Mouse (Mus musculus) stomach, embryonic 14.5 days (tissue): ENCODE results near the gene F11r. TPM values are rescaled to one million over a fixed set of nuclear protein-coding genes. Genes with fewer than 3 reads are reported as not detected.

Experiments
- ATAC-seq: fragments of 200-750 bp; cut with Nextera tagmentation; 2 replicates; pipeline ENCODE4 v1.8.0; 2017; ENCODE audit warnings: low read depth, moderate TSS enrichment; ENCODE audit not compliant: insufficient number of reproducible peaks, insufficient read depth, low FRiP score
- H3K27ac ChIP-seq: fragments of 300-500 bp; sonication (generic); 2 replicates; pipeline ENCODE4 v1.5.1; 2014; ENCODE audit warnings: mild to moderate bottlenecking, low read length, moderate library complexity, mixed read lengths
- H3K27me3 ChIP-seq: fragments of 300-500 bp; sonication (generic); 2 replicates; pipeline ENCODE4 v1.6.1; 2014; ENCODE audit warnings: low read length, control low read depth, mixed read lengths; ENCODE audit not compliant: control insufficient read depth, insufficient read depth
- H3K36me3 ChIP-seq: fragments of 300-500 bp; sonication (generic); 2 replicates; pipeline ENCODE4 v1.6.1; 2014; ENCODE audit warnings: mild to moderate bottlenecking, control low read depth, low read length, moderate library complexity, mixed read lengths; ENCODE audit not compliant: control insufficient read depth, insufficient read depth
- H3K4me1 ChIP-seq: fragments of 300-500 bp; sonication (generic); 2 replicates; pipeline ENCODE4 v1.6.1; 2014; ENCODE audit warnings: low read length, control low read depth, mixed read lengths; ENCODE audit not compliant: control insufficient read depth, insufficient read depth
- H3K4me2 ChIP-seq: fragments of 300-500 bp; sonication (generic); replicated peaks from 2 replicates; pipeline ENCODE4 v1.6.1; 2014; ENCODE audit warnings: low read depth, low read length, control low read depth
- H3K4me3 ChIP-seq: fragments of 300-500 bp; sonication (generic); 2 replicates; pipeline ENCODE4 v1.5.1; 2014; ENCODE audit warnings: low read depth, low read length, control low read depth
- H3K9ac ChIP-seq: fragments of 300-500 bp; sonication (generic); replicated peaks from 2 replicates; pipeline ENCODE4 v1.6.1; 2014; ENCODE audit warnings: low read depth, mild to moderate bottlenecking, control low read depth, low read length, moderate library complexity, mixed read lengths
- H3K9me3 ChIP-seq: fragments of 300-500 bp; sonication (generic); 2 replicates; pipeline ENCODE4 v1.6.1; 2016; ENCODE audit warnings: low read depth, low read length, control low read depth; ENCODE audit not compliant: control insufficient read depth
- WGBS: fragments of 180-500 bp; shearing (Covaris S2); extraction: QIAGEN DNeasy Blood & Tissue Kit; methylation state at CpG from one replicate; pipeline ENCODE4 v1.1.7; 2014; 5-methylcytosine and 5-hydroxymethylcytosine counted together
- polyA plus RNA-seq: library from polyadenylated mRNA; unstranded; fragments of >200 nt; fragmentation: Nextera tagmentation; extraction: Ambion mirVana; gene quantifications from 2 replicates; pipeline ENCODE4 v1.2.1, GENCODE M21; 2014

F11r gene
- 119 and 127 TPM in 2 replicates for polyA plus RNA-seq

- H3K4me1 ChIP-seq = peaks cover 20% of the 10 kb centered on the region
- peak within 1 kb of the TSS; percentile 58 for H3K9ac ChIP-seq
- ATAC-seq = peak; percentile 77
- no peaks in the 10 kb centered on the region for H3K27me3 ChIP-seq
- H3K36me3 ChIP-seq = no peaks in the 10 kb centered on the region
- no peaks in the 10 kb centered on the region for H3K9me3 ChIP-seq
- WGBS = 1% methylated on average over 46 of the region's 46 CpGs
- peak within 1 kb of the TSS; percentile 47 for H3K4me3 ChIP-seq
- H3K27ac ChIP-seq = peak within 1 kb of the TSS; percentile 64
- H3K4me2 ChIP-seq = peak within 1 kb of the TSS; percentile 53
Measured at GRCm38 (mm10) chr1:171437264-171438013, at the start of gene F11r. Gene F11r, plus strand, starts transcription at chr1:171437535.

GRCm38 (mm10) chr1:171388376-171389102 lies 48.8 kb upstream of the F11r start, which contains the start of gene Arhgap30:
Gene Arhgap30, plus strand, starts transcription at chr1:171388954.
- Histone ChIP-seq H3K4me1 (peaks cover 3% of the 10 kb centered on the region; the same call in 1 of the 2 replicates), H3K27me3 (no peaks in the 10 kb centered on the region), H3K4me2 (no peak within 1 kb of the TSS), H3K9ac (no peak within 1 kb of the TSS), H3K4me3 (no peak within 1 kb of the TSS), H3K36me3 (no peaks in the 10 kb centered on the region), H3K27ac (no peak within 1 kb of the TSS; the same call in 1 of the 2 replicates), H3K9me3 (no peaks in the 10 kb centered on the region)
- WGBS = 78% methylated on average over 15 of the region's 15 CpGs
- no peak for ATAC-seq

DNA sequence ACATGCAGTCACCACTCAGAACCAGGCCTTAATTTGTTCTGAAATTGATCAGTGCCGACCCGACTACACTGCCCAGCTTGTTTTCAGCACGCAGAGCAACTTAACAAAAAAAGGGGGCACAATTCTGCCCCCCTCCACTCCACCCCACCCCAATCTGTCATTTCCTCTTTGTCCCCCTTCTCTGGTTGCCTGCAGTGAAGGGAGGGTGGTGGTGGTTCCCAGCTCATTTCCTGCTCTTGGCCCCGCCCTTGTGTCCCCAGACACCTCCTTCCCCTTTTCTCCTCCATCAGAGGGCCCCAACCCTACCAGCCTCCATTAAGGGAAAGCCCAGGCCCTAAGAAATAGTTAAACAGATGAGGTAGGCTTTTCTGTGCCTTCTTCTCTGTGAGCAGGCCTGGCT lies 47.2 kb upstream of the F11r start:
- H3K27me3 ChIP-seq = no peaks in the 10 kb centered on the region
- 74% methylated on average over 4 of the region's 4 CpGs for WGBS
- peaks cover 3% of the 10 kb centered on the region; the same call in 1 of the 2 replicates for H3K4me1 ChIP-seq
- H3K9me3 ChIP-seq = no peaks in the 10 kb centered on the region
- no peak for ATAC-seq
- no peaks in the 10 kb centered on the region for H3K36me3 ChIP-seq
- H3K4me3 ChIP-seq = no peak overlapping the region
- H3K4me2 ChIP-seq = no peak overlapping the region
- H3K27ac ChIP-seq = no peak overlapping the region; the same call in 1 of the 2 replicates
- no peak overlapping the region for H3K9ac ChIP-seq

GRCm38 (mm10) chr1:171401821-171402220 lies 35.5 kb upstream of the F11r start:
- 76% methylated on average over 4 of the region's 4 CpGs for WGBS
- no peak overlapping the region for H3K9ac ChIP-seq
- no peaks in the 10 kb centered on the region for H3K9me3 ChIP-seq
- H3K27me3 ChIP-seq = no peaks in the 10 kb centered on the region
- H3K4me2 ChIP-seq = no peak overlapping the region
- ATAC-seq = no peak
- H3K4me1 ChIP-seq = no peaks in the 10 kb centered on the region
- H3K4me3 ChIP-seq = no peak overlapping the region
- H3K27ac ChIP-seq = no peak overlapping the region
- no peaks in the 10 kb centered on the region for H3K36me3 ChIP-seq

DNA sequence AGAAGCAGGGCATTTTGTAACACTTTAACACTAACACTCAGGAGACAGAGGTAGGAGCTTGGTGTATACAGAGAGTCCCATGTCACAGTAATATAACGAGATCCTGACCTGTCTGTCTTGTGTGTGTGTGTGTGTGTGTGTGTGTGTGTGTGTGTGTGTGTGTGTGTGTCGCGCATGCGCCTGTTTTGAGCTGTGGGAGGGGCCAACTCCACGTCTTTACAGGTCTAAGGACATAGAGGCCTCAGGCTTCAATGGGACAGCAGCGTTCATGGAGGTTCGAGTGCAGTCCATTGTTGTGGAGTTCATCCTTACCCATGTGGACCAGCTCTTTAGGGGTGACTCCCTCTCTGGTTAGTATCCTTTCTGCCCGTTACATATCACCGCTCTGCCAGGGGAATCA lies 34.3 kb upstream of the F11r start:
- no peaks in the 10 kb centered on the region for H3K36me3 ChIP-seq
- H3K9ac ChIP-seq = no peak overlapping the region
- H3K27ac ChIP-seq = no peak overlapping the region
- no peak overlapping the region for H3K4me2 ChIP-seq
- H3K9me3 ChIP-seq = no peaks in the 10 kb centered on the region
- 82% methylated on average over 9 of the region's 9 CpGs for WGBS
- ATAC-seq = no peak
- no peak overlapping the region for H3K4me3 ChIP-seq
- no peaks in the 10 kb centered on the region for H3K27me3 ChIP-seq
- H3K4me1 ChIP-seq = no peaks in the 10 kb centered on the region

DNA sequence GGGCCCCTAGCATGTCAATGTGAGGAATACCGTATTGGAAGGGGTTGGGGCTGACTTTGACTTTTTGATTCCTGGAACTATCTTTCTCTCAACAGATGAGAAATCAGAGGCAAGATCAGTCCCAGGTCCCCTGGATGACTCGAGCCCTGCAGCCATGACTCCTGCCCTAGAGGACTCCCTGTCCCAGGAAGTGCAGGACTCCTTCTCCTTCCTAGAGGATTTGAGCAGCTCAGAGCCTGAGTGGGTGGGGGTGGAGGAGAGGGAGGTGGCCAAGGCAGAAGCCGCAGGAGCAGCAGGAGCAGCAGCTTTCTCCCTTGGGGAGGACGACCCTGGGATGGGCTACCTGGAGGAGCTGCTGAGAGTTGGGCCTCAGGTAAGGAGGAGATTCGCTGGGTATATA lies 30.1 kb upstream of the F11r start:
- Histone ChIP-seq H3K4me3 (no peak overlapping the region), H3K27ac (no peak overlapping the region), H3K36me3 (no peaks in the 10 kb centered on the region), H3K4me2 (no peak overlapping the region), H3K27me3 (no peaks in the 10 kb centered on the region), H3K9me3 (no peaks in the 10 kb centered on the region), H3K4me1 (no peaks in the 10 kb centered on the region), H3K9ac (no peak overlapping the region)
- 66% methylated on average over 5 of the region's 5 CpGs for WGBS
- ATAC-seq = no peak

DNA sequence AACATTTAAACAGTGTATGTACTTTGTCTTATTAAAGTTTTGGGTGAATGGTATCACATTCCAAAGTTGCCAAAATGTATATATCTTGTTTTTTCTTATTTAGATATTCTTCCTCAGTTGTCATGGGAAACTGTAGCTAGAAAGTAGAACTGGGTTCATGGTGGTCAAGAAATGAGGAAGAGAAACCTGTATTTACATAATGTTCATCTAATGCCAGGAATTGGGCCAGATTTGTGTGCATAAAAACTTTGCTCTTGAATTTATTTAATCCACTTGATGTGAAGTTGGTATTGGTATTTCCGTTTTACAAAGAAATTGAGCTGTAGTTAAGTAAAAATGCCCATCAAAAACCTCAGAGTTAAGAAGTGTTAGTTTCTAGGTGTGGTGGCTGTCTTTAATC lies 27.1 kb upstream of the F11r start:
- ATAC-seq = no peak
- H3K9ac ChIP-seq = no peak overlapping the region
- no peak overlapping the region for H3K27ac ChIP-seq
- no peak overlapping the region for H3K4me3 ChIP-seq
- H3K36me3 ChIP-seq = peaks cover 6% of the 10 kb centered on the region; the same call in 1 of the 2 replicates
- no peaks in the 10 kb centered on the region for H3K9me3 ChIP-seq
- peaks cover 15% of the 10 kb centered on the region for H3K4me1 ChIP-seq
- WGBS = 93% methylated on average over 1 of the region's 1 CpGs
- no peak overlapping the region for H3K4me2 ChIP-seq
- H3K27me3 ChIP-seq = no peaks in the 10 kb centered on the region

DNA sequence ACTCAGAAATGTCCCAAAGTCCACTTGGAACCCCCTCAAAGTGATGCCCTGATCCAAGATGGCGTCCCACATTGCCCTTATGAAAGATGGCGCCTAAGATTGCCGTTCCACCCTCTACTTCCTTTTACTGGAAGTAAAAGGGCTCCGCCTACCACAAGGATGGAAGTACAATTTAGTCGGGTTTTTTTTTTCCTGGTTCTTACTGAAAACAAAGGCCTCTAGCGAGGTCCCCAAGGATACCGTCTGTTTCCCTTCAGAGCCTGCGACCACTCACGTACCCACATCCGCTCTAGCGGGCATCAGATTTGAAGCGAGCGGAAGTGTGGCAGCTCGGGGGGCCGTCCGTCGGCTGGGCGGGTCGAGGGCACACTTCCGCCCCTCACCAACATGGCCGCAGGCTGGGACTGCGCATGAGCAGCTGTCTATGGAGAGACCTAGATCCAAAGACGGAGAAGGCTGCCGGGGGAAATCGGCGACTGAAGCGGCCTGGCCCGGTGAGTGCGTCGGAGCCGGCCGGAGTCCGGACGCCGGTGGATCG lies 26.3 kb upstream of the F11r start, which contains the start of gene Usf1:
TSS of gene Usf1 (plus strand) at position 367 of the 538 bp plus-strand sequence.
- Histone ChIP-seq H3K27ac (peak within 1 kb of the TSS; percentile 83), H3K4me3 (peak within 1 kb of the TSS; percentile 85), H3K36me3 (peaks cover 13% of the 10 kb centered on the region), H3K4me1 (peaks cover 15% of the 10 kb centered on the region), H3K27me3 (no peaks in the 10 kb centered on the region), H3K9ac (peak within 1 kb of the TSS; percentile 71), H3K9me3 (no peaks in the 10 kb centered on the region), H3K4me2 (peak within 1 kb of the TSS; percentile 49)
- ATAC-seq = peak; percentile 96
- under 1% methylated on average over 36 of the region's 36 CpGs for WGBS
